Mouse (Mus musculus): ENCODE data around the gene Rgs14.

DNA sequence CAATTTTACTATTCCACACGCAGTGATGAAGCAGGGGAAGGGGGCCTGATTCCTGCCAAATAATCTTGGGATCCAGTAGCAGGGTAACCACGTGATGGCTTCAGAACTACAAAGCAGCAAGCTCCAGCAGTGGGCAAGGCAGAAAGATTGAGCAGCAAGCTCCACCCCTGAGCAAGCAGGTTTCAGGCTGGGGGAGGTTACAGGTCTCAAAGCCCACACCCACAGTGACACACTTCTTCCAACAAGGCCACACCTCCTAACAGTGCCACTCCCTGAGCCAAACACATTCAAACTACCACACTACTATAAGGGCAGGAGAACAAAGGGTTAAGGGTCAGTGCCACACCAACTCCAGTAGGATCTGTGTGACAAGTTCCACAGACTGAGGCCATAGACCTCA lies 30.3 kb upstream of the Rgs14 start:
- TF ChIP-seq POLR2A (IDR thresholded peaks at IDR 0.05; ENCODE audit: control insufficient read depth, extremely low read depth, insufficient read depth, low read length, poor library complexity) (no peak), CTCF (IDR thresholded peaks at IDR 0.05; ENCODE audit: borderline replicate concordance, control insufficient read depth, extremely low read depth, insufficient read depth, low read length, poor library complexity) (no peak)

All from thymus, adult 2 months (tissue).